4 mouse cellular contexts compared by ENCODE assay signal in the genomic region with DNA sequence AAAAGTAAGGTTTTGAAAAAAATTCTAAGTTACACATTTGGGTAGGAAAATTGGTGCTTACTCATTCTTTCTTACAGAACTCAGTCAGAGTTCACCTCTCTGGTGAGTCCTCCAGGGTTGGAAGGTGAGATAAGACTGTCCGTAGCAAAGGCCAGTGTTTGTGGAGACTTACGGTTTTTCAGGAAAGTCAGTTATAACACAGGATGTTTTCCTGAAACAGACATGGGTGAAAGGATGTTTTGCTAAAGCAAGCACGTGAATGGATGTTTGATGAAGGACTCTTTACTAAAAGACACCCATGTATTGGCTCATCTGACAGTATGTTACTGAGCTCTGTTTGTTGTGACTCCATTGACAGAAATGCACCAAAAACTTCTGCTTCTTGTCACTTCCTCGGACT.
DNase-seq lines count a peak whose midpoint lies in the region; TF ChIP-seq lines count a peak whose summit lies in the region.
"Not testable (repeated sequence)": the region's sequence is repeated elsewhere in the genome, so short reads cannot be mapped to it uniquely, and the experiment has no call there.

No protein-coding gene starts in this region.

- WGBS in kidney, adult 2 months, result 83% methylated on average over 4 of the region's 4 CpGs

- not testable (repeated sequence) for H3K79me2 ChIP-seq in CH12.LX (replicated peaks; ENCODE audit: control insufficient read depth, extremely low read depth, insufficient read depth, poor library complexity, severe bottlenecking)

- not testable (repeated sequence) for H3K9ac ChIP-seq in CH12.LX (ENCODE audit: insufficient read depth, low read depth)

- TF ChIP-seq POLR2A in CH12.LX (IDR thresholded peaks at IDR 0.05; ENCODE audit: low read depth, low read length); kidney, adult 2 months (IDR thresholded peaks at IDR 0.05; ENCODE audit: low read depth, low read length): not testable (repeated sequence)

- H3K36me3 ChIP-seq in CH12.LX (replicated peaks in 1 of 2; ENCODE audit: control insufficient read depth in 1 of 2, insufficient read depth in 1 of 2, low read length in 1 of 2); kidney, adult 2 months (ENCODE audit: control insufficient read depth, insufficient read depth, low read length): not testable (repeated sequence)

- H3K27me3 ChIP-seq in CH12.LX (replicated peaks); kidney, adult 2 months (replicated peaks; ENCODE audit: control insufficient read depth, insufficient read depth, low read length): not testable (repeated sequence)

- not testable (repeated sequence) for TF ChIP-seq CTCF in CH12.LX (conservative IDR thresholded peaks at IDR 0.05 in 1 of 2, IDR thresholded peaks at IDR 0.05 in 1 of 2; ENCODE audit: low read depth in 2 of 2, low read length in 2 of 2); kidney, adult 2 months (conservative IDR thresholded peaks at IDR 0.05; ENCODE audit: insufficient read depth, insufficient read length, low read depth, low read length)

- peak; percentile 28; the same call in 1 of the 2 replicates for TF ChIP-seq EP300 in CH12.LX (IDR thresholded peaks at IDR 0.05; ENCODE audit: low read length)

- TF ChIP-seq RAD21 in CH12.LX (IDR thresholded peaks at IDR 0.05; ENCODE audit: low read depth, low read length), result not testable (repeated sequence)

- in situ Hi-C loops in CH12.LX (cut with MboI; ENCODE audit: low pct_ligation_motif_present, low pct_unique_long_range_greater_than_20kb, low sequenced_read_pairs), result not testable (repeated sequence)

- not testable (repeated sequence) for H3K4me2 ChIP-seq in CH12.LX (ENCODE audit: insufficient read depth, low read depth, poor library complexity, severe bottlenecking)

- dilution Hi-C loops in CH12.LX (cut with MboI; ENCODE audit: extremely low pct_ligation_motif_present, extremely low pct_unique_long_range_greater_than_20kb, low sequenced_read_pairs), result not testable (repeated sequence)

- peak; percentile 0 for DNase-seq in A20 (ENCODE audit: low read depth, low spot score)
- not testable (repeated sequence) for DNase-seq in CH12.LX (ENCODE audit: extremely low read depth)
- DNase-seq in heart, adult 11 months, result peak; percentile 91
- peak; percentile 29 for DNase-seq in kidney, adult 2 months

- not testable (repeated sequence) for H3K4me3 ChIP-seq in CH12.LX (replicated peaks in 1 of 3; ENCODE audit: low read depth in 2 of 3, low read length in 2 of 3, poor library complexity in 1 of 3); kidney, adult 2 months (ENCODE audit: insufficient read depth, low read depth, low read length)

- not testable (repeated sequence) for H3K4me1 ChIP-seq in CH12.LX (ENCODE audit: control insufficient read depth in 1 of 2, insufficient read depth in 2 of 2); kidney, adult 2 months (ENCODE audit: control insufficient read depth, insufficient read depth, low read length)

- H3K9me3 ChIP-seq in CH12.LX (replicated peaks; ENCODE audit: low read length), result not testable (repeated sequence)

- not testable (repeated sequence) for H3K27ac ChIP-seq in CH12.LX (ENCODE audit: insufficient read depth, low read depth); kidney, adult 2 months (ENCODE audit: insufficient read depth, low read depth, low read length)

TF ChIP-seq in CH12.LX, 34 proteins besides CTCF, POLR2A, EP300 and RAD21:
- 0 out of 2 replicates have a peak, but pooled peaks have one; percentile 9 for TF ChIP-seq JUND (conservative IDR thresholded peaks at IDR 0.05; ENCODE audit: low read depth, low read length)
